Mouse (Mus musculus) retina, postnatal 1 day (tissue): ENCODE measurements around the gene Fig4.

Experiments
- DNase-seq: peaks from one replicate; pipeline ENCODE4 v3.0.0-alpha.2; 2012

The Fig4 gene

DNA sequence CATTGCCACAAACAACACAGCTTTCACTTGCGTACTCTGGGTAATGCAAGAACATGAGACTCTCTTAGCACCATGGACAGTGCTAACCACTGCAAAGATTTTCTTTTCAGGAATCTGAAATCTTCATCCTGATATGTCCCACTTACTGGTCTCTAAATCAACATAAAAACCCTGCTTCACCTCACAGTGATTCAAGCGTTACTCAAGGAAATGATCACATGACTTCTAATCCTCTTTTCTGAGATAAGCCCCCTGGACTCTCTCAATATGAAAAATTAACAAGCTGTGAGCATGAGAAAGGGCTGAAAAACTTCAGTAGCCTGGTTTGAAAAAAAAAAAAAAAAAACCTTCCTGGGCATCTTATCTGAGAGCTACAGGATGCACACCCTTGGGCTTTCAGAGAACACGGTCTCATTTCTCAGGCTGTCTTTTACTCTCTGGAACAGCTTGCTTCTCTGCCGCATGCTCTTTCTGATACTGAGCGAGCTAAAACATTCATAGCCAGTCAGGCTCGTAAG, 94.1 kb downstream of the Fig4 start:
- peak; percentile 60 for DNase-seq

GRCm38 (mm10) chr10:41205647-41206046, 97.4 kb downstream of the Fig4 start:
- DNase-seq = no peak

GRCm38 (mm10) chr10:41204637-41205315, 98.3 kb downstream of the Fig4 start:
- DNase-seq = no peak

- no peak for DNase-seq
Measured at GRCm38 (mm10) chr10:41204191-41204590, 98.9 kb downstream of the Fig4 start.

- peak; percentile 38 for DNase-seq
Measured at GRCm38 (mm10) chr10:41198719-41199118, 104.3 kb downstream of the Fig4 start.

DNA sequence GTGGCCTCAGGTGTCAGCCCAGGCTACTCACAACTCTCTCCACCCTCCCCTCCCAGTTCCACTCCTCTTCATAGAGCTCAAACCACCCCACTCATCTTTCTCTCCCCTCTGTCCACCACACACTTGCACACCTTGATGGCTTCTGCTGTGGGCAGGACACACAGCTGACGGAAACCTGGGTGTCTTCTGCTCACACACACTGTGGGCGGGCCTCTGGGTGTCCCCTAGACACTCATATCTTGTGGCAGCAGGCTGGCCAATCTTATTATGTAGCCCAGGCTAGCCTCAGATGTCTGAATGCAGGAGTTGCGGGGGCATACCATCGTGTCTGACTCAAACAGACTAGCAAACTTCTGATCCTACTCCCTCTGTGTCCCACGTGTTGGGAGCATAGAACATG, 105.3 kb downstream of the Fig4 start:
- DNase-seq = no peak

GRCm38 (mm10) chr10:41196295-41196694, 106.8 kb downstream of the Fig4 start:
- DNase-seq = no peak

GRCm38 (mm10) chr10:41189392-41189791, 113.7 kb downstream of the Fig4 start:
- DNase-seq = no peak

DNA sequence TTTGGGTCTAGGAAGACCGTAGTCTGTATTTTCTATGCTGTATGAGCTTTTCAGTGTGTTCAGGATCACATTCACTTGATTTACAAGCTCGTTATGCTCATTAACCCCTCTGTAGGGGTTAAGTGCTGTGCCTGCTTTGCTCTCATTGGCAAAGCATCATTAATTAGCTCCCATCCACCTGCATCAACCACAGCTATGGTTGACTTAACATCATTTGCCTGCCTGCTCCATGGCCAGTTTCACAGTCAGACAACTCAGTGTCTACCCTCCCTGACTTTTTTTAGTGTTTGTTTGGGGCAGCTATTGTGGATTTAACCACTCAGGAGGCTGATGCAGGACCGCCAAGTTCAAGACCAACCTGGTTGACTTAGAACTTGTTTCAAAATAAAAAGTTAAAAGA, 119.1 kb downstream of the Fig4 start:
- DNase-seq = no peak

- DNase-seq = no peak
Measured at GRCm38 (mm10) chr10:41182644-41183043, 120.4 kb downstream of the Fig4 start.

DNA sequence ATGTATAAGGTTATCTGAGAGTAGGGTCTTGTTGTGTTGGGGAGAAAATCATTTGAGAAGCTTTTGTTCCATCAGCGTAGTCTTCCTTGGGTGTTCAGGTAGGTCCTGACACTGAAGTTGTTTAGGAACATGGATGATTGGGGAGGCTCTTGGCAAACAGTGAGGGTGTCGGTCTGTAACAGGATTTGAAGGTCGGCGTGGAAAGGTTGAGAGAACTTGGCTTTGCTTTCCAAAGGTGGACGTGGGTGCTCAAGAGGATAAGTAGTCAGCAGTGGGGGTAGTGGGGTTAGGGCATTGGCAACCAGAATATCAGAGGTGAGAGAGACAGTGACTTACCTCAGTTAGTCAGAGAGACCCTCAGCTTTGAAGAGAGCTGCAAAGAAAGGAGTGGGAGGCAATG, 136.9 kb downstream of the Fig4 start:
- no peak for DNase-seq

DNA sequence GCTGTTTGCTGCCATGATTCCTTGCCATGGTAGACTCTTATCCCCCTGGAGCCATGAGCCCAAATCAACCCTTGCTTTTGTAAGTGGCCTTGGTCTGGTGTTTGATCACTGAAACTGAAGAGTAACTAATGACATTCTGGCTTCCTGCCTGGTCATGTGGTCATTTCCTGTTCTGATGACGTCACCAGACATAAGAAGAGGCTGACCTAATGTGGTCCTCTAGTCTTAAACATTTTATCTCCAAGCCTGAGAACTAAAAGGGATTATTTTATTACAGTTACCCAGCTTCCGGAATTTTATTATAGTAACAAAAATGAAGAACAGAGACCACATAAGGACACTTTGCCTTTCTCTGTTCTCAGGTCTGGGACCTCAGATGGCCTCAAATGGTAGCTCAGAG, 140.0 kb downstream of the Fig4 start:
- no peak for DNase-seq

- DNase-seq = no peak
Measured at GRCm38 (mm10) chr10:41157296-41157695, 145.8 kb downstream of the Fig4 start.

- DNase-seq = no peak
Measured at GRCm38 (mm10) chr10:41156693-41157092, 146.4 kb downstream of the Fig4 start.

- DNase-seq = no peak
Measured at GRCm38 (mm10) chr10:41153229-41153750, 149.8 kb downstream of the Fig4 start.

DNA sequence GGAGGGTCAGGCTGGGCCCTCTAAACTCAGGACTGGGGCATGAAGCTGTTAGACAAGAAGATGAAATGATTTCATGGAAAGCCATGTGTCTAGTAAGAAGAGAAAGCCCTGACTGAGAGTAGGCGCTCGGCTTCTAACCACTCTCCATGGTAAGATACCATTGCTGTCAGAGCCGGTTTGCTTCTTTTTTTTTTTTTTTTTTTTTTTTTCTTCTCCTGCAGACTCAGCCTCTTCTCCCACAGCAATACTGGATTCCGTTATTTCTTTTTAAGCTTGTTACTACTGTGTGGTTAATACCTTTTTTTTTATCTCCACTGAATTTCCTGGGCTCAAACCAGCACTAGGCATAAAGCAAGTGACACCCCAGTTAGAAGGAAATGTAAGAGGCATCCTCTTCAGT, 151.2 kb downstream of the Fig4 start:
- no peak for DNase-seq

DNA sequence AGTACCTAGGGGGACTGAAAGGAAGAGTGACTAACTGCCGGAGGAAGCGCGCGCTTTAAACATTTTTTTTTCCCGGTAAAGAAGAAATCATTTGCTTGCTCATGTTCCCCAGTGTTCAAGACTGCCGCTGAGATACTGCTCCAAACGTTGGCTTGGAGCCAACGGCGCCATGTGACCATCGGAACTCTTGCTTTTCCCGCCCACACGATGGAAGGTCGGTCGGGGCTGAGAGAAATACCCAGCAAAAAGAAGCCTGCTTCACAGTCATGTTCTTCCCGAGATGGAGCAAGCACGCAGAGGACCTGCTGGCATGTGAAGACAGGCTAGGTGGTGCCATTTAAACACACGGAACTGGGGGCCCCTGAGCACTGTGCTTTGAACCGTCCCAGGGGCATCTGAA, 151.6 kb downstream of the Fig4 start:
- peak; percentile 43 for DNase-seq

DNA sequence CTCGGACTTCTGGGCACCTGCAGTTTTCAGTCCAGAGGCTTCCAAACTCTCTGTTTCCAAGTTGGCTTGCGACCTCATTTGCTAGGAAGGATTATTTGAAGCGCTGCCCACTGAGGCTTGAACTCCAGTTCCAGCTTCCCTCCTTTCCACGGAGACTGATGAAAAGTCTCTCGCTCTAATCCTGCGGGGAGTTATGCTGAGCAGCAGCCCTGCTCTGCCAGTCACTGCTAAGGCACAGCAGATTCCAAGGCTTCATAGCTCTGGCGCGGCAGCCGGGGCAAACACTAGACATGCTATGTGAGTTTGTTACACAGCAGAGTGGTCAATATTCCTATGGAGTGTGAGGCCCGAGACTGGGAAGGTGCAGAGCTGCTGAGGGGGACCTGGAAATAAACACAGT, 152.0 kb downstream of the Fig4 start:
- peak; percentile 26 for DNase-seq

DNA sequence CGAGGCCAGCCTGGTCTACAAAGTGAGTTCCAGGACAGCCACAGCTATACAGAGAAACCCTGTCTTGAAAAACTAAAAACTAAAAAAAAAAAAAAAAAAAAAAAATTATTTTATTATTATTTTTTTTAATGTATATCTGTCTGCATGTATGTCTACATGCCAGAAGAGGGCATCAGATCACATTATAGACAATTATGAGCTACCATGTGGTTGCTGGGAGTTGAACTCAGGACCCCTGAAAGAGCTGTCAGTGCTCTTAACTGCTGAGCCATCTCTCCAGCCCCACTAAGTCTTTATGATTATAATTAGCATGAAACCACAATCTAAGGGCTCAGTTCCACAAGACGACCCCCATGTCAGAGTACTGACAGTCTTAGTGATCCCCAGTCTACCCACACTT, 152.6 kb downstream of the Fig4 start:
- no peak for DNase-seq

DNA sequence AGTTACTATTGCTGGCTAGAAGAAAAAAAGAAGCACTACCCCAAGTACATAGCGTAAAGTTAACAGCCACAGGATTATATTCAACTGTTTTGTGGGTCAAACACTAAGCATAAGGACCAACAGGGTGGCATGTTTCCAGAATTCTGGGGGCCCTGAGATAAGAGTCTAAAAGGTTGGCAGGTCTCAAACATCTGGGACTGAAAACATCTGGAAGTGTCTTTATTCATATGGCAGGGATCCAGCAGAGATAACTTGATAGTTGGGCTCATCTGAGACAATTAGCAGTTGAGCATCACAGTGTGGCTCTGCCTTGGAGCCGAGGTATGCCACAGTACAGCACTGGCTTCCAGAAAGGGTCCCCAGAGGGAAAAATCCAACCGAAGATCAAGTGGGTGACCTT, 153.8 kb downstream of the Fig4 start:
- DNase-seq = no peak

DNA sequence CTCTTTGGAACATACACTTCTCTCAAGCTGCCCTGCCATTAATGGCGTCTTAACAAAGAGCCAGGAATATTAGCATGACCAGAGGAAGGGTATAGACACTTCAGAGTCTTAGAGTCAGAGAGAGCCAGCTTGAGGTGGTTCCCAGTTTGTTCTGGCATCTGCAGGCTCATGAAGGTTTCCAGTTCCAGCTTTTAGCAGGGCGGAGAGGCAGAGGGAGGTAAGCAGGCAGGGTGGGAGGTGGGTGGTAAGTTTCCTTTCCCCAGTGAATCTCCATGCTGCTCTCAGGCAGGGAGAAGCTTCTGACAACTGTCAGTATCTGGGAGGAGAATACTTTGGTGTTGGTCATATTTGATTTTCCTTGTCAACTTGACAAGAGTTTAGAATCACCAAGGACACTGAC, 156.9 kb downstream of the Fig4 start:
- DNase-seq = no peak
